Mouse (Mus musculus) left cerebral cortex, postnatal 36 days (tissue): ENCODE results near the gene Synpo2l. TPM values are rescaled to one million over a fixed set of nuclear protein-coding genes. Genes with fewer than 3 reads are reported as not detected.
"Not testable (repeated sequence)": the region's sequence is repeated elsewhere in the genome, so short reads cannot be mapped to it uniquely, and the experiment has no call there.

Experiments
- DNase-seq, 2 experiments: peaks; one replicate each; pipeline ENCODE4 v3.0.0; 2021 to 2022; ENCODE audit warnings: low spot score in 2 of 2, mixed read lengths in 1 of 2
- intact Hi-C: fragments of 180-260 bp; cut with DNase I; formaldehyde crosslinking; loops from one replicate; pipeline ENCODE4 v1.15.1; 2025
- total RNA-seq, 2 experiments: library from RNA; stranded (reverse); gene quantifications; 2 replicates each; pipeline ENCODE4 v1.2.3; 2021

Gene Synpo2l
- total RNA-seq = under 1 TPM; 0.27 to 0.34 TPM

DNA sequence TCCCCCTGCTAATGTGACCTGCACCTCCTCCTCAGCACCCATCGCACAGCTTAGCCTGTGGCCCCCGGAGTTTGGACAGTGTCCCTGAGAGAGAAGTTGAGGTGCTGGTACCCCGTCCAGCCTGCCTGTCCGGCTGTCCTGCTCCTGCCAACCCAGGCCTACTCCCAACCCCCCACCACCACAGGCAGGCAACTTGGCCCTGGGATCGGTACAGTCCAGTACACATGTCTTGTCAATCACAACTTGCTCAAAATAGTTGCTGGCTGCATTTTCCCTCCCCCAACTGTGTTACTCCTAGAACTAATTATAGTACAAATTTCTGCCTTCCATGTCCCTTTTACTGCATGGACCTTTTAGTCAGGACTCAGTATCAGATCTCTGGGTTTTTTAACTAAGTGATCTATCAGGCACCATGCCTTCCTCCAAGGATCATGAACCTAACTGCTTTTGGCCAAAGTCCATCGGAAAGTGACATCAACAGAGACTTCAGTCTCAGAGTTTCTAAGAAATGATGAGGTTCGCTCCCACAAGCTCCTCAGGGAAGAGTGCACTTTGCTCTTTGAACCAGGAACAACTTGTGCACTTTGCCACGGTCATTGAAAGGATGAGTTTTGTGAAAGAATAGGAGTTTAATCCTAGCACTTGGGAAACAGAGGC lies at the start of gene Synpo2l:
Gene Synpo2l (minus strand): TSS at position 201 of the 657 bp plus-strand sequence.
- no peak for DNase-seq
- intact Hi-C loops = loop anchor here (10.0 kb wide), 1 partner anchor 273 kb away; the partner anchor contains the start of gene Mrps16

DNA sequence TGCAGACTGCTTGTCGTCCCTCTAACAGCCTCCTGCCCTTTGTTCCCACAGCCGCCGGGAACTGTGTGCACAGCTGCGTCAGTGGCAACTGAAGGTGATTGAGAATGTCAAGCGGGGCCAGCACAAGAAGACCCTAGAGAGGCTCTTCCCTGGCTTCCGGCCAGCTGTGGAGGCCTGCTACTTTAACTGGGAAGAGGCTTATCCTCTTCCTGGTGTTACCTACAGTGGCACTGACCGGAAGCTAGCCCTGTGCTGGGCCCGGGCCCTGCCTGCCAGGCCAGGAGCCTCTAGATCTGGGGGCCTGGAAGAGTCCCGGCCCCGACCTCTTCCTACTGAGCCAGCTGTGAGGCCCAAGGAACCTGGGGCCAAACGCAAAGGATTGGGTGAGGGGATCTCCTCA lies 45.7 kb upstream of the Synpo2l start:
- DNase-seq = no peak
- intact Hi-C loops = no loop called here

DNA sequence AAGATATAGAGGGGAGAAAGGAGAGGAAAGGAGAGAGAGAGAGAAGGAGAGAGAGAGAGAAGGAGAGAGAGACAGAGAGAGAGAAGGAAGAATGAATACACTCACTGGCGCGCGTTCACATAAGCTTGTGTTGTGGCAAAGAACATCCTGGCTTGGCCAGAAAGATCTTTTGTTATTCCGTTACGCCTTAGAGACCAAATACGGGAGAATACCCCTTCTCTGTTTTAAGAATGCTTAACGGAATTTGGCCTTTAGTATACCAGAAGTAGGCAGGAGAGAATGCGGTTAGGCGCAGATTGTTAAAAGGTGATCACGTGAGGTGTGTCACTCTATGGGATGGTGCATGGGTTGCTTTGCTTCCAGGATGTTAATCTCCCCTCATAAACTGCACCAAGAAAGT lies 40.1 kb upstream of the Synpo2l start:
- intact Hi-C loops = no loop called here
- DNase-seq = no peak

DNA sequence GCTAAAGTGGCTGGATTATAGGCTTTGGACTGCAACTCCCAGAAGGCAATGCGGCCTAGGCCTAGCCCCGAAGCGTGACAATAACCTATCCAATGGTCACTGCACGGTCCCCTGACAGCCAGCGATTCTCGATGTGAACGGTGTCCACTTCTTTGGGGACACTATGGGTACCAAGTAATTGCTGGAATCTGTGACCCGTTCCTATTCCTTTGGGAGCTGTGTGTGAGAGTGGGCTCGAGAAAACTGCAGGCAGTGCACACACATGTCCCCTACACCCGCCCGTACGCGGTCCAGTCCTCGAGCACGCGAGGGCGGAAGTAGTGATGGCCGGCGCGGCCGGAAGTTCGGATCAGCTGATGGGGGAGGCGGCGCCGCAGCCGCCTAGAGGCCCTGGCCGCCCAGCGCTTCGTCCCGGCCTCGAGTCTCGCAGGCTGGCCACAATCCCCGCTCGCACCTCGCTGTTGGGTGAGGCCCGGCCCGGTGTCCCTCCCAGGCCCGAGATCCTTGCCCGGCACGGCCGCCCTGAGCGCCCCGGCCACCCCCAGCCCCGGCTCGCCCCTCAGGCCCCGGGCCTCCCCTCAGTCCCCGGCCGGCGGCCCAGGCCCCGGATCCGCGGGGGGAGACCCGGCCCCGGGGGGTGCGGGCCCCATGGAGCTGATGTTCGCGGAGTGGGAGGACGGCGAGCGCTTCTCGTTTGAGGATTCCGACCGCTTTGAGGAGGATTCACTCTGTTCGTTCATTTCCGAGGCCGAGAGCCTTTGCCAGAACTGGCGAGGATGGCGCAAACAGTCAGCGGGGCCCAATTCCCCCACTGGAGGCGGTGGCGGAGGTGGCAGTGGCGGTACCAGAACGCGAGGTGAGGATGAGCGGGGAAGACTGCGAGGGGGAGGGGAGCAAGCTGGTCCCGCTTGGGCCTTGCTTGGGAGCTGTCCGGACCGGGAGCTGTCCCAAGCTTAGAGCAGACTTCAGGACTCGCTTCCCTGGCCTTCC lies 39.3 kb upstream of the Synpo2l start, which contains the start of gene Zswim8:
Gene Zswim8 (plus strand): TSS at position 352 of the 990 bp plus-strand sequence.
- intact Hi-C loops = no loop called here
- peak; percentile 94 to 95 for DNase-seq

DNA sequence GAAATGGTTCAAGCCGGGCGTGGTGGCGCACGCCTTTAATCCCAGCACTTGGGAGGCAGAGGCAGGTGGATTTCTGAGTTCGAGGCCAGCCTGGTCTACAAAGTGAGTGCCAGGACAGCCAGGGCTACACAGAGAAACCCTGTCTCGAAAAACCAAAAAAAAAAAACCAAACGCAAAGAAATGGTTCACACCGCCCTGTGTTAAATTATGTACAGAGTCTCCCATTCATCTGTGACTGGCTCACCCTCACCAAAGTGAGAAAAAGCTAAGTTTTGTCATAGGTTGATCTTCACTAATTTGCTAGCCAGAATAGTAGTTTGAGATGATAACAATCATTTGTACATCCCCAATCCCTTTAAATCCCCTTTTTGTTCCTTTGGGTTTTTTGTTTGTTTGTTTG lies 35.3 kb upstream of the Synpo2l start:
- intact Hi-C loops, DNase-seq: not testable (repeated sequence)

DNA sequence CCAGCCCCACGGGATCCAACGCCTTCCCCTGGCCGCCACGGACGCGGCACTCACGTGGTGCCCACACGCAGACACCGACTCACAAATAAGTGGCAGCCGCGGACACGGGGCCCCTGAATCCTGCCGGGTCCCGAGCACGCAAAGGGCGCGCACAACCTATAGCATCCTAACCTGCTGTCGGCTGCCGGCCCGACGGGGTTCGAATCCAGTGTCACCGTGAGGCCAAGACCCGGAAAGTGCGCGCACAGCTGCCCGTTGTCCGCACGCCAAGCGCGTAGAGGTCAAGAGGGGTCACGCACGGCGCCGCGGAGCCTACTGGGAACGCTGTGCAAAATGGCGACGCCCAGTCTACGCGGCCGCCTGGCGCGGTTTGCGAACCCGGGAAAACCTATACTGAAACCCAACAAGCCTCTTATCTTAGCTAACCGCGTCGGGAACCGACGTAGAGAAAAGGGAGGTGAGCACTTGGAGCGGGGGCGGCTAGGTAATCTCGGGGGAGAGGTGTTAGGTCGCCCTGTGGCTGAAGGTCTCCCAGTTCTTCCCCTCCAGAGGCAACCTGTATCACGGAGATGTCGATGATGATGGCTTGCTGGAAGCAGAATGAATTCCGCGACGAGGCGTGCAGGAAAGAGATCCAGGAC lies 34.7 kb upstream of the Synpo2l start, which contains the start of gene Chchd1:
Gene Chchd1 (plus strand): TSS at position 266 of the 641 bp plus-strand sequence.
- peak; percentile 92 to 94 for DNase-seq
- intact Hi-C loops = no loop called here

DNA sequence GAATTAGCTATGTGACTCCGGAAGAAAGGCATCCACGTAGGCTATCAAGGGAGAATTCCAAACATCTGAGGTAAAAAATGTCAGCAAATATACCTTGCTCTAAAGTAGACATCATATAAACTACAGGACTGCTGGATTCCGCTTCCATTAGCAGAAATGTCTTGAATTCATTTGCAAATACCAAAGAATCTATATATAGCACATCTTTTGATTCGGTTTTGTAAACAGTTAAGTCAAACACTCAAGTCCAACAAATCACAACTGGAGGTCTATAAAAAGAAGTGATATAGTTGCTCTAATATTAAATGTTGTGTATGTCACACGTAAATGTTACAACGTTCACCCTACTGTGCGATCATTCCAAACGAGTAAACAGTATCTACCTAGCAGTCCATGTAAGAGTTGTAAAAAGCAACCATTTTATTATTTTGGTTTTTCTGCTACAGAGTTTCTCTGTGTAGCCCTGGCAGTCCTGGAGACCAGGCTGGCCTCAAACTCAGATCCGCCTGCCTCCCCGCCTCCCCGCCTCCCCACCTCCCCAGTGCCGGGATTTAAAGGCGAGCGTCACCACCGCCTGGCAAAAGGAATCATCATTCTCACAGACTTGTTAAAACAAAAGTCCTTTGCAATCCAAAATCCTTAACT lies 34.1 kb upstream of the Synpo2l start:
- intact Hi-C loops = no loop called here
- DNase-seq = no peak

DNA sequence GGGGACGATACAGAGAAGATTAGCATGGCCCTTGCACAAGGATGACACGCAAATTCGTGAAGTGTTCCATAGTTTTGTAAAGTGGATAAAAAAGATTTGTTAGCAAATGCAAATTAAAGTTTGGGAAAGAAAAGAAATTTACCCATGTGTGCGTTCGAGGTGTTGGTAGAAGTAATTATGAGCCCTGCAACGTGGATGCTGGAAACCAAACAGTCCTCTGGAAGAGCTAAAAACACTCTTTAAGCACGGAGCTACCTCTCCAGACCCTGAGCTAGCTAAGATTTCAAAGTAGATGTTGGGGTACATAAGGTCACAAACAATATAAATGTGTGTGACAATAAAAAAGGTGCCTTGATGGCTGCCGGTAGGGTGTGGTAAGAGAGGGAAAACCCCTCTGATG lies 33.4 kb upstream of the Synpo2l start:
- intact Hi-C loops = no loop called here
- no peak for DNase-seq

DNA sequence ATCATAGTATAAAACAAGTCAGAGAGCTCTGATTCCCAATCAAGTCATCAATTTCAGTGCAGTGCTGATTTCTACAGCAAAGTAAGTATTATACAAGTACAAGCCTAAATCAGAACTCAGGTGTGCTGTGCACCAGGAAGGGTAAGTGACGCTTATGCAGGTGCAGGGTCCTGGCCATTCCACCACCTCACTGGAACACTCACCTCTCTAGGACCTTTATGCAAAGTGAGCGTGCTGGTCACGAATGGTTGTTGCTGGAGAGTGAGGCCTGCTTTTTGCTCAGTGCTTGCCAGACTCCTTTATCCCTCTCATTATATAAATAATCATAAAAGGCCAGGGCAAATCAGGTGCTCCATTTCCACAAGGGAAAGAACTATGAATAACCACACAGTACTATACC lies 32.2 kb upstream of the Synpo2l start:
- no peak for DNase-seq
- intact Hi-C loops = no loop called here

DNA sequence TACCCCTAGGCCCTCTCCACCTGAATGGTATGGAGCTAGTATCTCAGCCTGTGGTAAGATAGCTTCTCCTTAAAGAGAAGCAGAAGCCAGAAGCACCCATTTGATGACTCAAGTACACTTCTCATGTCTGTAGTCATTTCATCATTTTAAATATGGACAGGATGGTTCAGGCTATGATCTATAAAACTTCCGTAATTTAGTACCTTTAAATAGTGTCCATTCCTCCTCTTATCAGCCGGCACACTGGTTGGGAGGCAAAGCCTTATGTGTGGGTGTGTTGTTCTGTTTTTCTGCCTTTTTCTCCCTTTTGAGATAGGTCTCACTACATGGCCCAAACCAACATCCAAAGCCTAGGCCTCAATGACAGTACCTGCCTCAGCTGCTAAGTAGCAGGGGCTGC lies 30.4 kb upstream of the Synpo2l start:
- intact Hi-C loops = no loop called here

DNA sequence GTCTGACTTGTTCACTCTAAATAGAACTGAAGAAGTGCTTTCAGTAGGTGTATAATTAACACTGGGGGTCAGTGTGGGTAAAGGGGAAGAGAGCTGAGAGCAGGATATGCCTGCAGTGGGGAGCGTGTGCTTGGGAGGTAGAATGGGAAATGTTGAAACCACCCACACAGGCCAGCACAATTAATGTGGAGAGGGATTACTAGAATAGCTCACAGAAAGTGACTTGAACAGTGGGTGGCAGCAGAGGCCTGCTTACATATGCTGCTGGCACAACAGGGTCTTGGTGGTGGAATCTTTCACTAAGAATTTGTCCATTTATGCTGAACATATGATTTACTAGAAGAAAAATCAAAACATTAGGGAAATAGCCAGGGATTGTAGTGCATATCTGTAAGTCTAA lies 28.8 kb upstream of the Synpo2l start:
- intact Hi-C loops = no loop called here
- peak in 1 of 2 experiments; percentile 32 for DNase-seq

More for the DNA sequence above, 30.4 kb upstream of the Synpo2l start:
- DNase-seq = no peak

DNA sequence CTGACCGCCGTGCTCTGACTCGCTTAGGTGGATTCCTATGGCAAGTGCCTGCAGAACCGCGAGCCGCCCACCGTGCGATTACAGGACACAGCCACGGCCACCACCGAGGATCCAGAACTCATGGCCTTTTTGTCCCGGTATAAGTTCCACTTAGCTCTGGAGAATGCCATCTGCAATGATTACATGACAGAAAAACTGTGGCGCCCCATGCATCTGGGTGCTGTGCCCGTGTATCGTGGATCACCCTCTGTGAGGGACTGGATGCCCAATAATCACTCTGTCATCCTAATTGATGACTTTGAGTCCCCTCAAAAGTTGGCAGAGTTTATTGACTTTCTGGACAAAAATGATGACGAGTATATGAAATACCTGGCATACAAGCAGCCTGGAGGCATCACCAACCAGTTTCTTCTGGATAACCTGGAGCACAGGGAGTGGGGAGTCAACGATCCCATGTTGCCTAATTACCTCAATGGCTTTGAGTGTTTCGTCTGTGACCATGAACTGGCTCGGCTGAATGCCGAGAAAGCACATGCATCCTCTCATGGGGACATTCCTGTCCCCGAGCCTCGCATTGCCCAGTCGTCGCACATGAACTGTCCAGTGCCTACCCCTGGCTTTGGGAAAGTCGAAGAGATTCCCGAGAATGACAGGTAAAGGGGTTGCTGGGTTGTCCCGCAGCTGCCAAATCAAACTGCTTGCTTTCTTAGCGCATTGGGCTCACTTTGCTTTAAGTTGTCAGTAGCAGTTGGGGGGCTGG lies 27.8 kb upstream of the Synpo2l start:
- no peak for DNase-seq
- intact Hi-C loops = no loop called here

DNA sequence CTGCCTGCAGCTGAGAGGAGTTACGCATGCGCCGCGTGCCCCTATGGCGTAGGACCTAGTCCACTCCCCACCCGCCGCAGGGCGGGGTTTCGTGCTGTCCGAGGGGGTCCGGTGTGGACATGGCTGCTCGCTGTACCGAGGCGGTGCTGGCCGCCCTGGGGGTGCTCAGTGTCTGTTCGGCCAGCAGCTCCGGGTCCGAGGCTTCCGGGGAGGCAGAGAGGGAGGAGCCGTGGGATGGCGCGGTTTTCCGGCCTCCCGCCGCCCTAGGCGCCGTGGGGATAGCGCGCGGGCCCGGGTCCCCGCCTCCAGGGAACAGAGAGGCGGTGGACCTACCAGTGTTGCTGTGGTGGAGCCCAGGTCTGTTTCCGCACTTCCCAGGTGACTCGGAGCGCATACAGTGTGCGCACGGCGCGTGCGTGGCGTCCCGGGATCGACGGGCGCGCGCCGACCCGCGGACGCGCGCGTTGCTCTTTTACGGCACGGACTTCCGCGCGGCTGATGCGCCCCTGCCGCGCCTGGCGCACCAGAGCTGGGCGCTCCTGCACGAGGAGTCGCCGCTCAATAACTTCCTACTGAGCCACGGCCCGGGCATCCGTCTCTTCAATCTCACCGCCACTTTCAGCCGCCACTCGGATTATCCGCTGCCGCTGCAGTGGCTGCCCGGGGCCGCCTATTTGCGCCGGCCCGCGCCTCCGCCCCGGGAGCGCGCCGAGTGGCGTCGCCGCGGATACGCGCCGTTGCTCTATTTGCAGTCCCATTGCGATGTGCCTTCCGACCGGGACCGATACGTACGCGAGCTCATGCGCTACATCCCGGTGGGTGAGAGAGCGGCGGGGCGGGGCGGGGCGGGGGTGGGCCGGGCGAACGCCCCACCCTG lies 27.0 kb upstream of the Synpo2l start, which contains the start of gene Fut11:
Gene Fut11 (plus strand): TSS at position 85 of the 877 bp plus-strand sequence.
- peak; percentile 81 to 87 for DNase-seq
- intact Hi-C loops = no loop called here

DNA sequence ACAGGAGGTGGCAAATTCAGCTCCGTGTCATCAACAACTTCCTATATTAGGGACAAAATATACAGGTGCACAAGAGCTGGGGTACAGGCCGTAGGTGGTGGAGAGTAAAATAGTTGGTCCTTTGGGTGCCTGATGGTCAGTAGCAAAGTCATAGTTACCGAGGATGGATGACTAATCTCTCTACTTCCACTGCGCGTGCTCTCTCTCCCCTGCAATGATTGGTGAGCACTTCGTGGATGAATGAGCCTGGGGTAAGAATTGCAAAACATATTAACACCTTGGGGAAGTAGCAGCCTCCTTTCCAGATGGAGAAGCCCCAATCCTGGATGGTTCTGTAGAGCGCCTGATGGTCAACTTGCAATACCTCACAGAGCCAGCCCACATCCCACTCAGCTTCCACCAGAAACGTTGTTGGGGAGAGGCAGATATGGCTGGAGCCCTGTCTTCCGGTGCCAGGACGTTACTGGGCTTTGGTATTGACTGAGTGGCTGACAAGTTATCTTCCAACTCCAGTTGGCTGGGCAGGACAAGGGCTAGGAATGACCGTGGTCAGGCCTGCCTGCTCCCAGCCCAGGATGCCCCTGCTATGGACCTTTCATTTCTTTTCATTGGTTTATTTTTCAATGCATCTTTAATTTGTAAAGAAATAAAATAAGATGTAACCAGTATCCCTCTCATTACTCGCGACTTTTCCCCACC lies 26.2 kb upstream of the Synpo2l start:
- peak; percentile 22 to 25 for DNase-seq
- intact Hi-C loops = no loop called here

DNA sequence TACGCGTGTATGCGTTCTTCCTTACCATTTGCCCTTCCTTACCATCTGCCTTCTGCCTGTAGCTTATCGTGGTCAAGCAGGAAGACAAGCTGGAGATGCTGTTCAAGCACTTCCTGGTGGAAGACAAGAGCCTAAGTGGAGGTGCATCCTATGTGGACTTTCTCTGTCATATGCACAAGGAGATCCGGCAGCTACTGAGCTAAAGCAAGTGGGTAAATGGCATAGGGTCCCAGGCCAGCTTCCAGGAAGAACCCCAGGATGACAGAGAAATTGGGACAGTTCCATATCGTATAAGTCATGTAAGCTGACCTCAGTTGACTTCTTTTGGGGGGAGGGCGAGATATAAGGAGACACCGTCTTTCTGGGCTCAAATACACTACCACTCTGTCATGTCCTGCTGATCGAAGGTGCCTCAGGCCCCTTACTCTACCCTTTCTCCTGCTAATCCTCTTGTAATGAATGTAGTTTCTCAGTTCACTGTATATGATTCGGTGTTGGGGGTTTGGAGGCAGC lies 25.5 kb upstream of the Synpo2l start:
- intact Hi-C loops = no loop called here
- no peak for DNase-seq

DNA sequence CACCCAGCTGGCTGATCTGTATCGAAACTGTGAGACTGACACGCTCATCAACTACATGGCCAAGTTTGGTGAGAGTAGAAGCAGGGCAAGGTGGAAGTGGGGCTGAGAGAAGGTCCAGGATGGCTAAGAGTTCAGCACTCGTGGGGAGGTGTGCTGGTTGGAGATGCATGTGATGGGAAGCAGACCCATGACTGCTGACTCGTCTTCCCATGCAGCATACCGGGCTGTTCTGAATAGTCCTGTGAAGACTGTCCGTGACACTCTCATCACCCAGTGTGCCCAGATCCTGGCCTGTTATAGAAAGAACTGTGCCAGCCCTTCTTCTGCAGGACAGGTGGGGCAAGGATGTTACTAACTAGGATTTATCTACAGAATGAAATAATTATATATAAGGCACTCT lies 23.6 kb upstream of the Synpo2l start:
- DNase-seq = no peak
- intact Hi-C loops = no loop called here

DNA sequence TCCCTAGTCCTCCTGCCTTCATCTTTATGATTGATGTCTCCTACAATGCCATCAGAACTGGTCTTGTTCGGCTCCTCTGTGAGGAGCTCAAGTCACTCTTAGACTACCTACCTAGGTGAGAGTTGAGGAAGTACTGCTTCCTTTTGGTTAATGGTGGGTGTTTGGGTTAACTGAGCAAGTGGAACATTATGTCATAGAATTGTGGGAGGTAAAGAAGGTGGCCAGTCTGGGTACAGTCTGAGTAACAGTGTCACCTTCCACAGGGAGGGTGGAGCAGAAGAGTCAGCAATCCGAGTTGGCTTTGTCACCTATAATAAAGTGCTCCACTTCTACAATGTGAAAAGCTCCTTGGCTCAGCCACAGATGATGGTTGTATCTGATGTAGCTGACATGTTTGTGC lies 20.9 kb upstream of the Synpo2l start:
- no peak for DNase-seq
- intact Hi-C loops = no loop called here
